Mouse (Mus musculus) left cerebral cortex, adult 11 months (tissue): Measurements from ENCODE around the gene Ift57.

Source experiments
- DNase-seq: peaks from one replicate; pipeline ENCODE4 v3.0.0; 2022; ENCODE audit warnings: low spot score

The Ift57 gene

DNA sequence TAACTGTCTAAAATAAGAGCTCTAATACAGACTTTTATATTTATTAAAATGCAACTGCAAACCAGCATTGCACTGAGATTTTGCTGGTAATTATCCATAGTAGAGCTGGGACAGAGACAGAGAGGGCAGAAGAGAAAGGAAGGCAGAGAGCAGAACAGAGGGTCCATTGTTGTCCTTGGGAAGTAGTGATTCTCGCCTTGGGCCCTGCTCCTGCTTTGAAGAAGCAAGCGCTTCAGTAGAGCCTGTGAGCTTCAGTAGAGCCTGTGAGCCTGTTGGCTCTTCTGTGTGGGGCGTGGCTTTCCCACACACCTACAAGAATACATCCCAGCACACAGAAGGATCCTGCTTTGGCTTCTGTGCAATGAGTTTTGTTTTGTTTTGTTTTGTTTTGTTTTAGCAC lies 54.3 kb downstream of the Ift57 start:
- DNase-seq: no peak

DNA sequence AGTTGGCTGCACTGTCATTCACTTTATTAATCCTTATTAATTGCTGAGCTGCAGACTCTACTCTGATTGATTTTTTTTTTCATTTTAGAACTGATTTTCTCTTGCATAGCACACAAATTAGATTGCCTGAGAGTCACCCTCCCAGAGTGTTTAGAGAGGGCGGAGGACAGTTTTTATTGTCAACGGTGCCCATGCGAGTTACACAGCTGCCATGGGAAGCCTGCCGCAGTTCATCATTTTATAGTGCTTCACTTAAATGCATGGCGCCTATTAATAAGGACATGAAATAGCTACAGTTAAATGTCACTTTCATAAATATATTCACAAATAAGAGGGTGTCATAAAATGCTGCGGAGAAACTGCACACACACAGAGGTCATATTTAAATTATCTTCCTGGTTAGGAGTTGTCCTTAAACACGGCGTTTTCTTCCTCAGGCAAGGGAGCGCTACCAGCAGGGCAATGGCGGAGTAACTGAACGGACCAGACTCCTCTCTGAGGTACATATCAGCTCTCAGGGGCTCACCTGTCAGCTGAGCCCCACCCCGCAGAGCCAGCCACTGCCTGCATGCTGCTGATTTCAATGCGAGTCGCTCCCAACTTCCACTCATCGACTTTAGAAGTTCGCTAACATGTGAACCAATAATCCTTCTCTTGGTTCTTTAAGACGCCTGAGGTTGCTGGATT lies 61.6 kb downstream of the Ift57 start:
- DNase-seq: no peak

GRCm38 (mm10) chr16:49761981-49762380 lies 62.9 kb downstream of the Ift57 start:
- no peak for DNase-seq

DNA sequence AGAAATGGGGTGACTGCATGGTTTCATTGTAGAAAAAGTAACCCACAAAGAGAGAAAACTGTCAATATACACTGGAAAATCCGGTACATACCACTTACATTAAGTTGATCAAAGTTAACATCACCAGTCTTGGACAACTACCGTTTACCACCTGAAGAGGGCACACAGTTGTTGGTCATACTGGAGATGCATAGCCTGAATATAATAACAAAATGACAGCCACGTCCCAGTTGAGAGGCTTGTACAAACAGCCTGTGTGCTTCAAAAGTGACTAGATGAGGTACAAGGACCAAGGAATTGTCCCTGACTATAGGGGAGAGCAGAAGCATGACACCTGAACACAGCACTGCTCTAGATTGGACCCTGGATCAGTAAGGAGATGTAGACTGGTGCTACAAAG lies 67.3 kb downstream of the Ift57 start:
- DNase-seq: no peak

DNA sequence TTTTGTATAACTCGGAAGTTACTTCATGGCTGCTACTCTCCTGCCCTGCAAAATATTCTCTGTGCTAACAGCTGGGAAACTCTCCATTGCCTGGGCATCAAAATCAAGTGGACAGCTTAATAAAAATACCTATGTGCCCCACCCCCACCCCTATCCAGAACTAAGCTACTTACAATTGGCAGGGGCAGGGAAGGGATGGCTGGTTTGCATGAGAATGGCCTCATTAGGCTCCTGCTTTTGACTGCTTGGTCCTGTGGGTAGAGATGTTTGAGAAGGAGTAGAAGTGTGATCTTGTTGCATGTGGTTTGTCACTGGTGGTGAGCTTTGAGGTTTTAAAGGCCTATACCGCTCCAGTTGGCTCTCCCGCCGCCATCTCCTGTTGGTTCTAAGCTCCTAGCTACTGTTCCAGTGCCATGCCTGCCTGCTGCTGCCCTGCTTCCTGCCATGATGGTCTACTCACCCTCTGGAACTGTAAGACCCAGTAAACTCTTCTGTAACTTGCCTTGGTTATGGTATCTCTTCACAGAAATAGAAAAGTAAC lies 69.5 kb downstream of the Ift57 start:
- DNase-seq: no peak

DNA sequence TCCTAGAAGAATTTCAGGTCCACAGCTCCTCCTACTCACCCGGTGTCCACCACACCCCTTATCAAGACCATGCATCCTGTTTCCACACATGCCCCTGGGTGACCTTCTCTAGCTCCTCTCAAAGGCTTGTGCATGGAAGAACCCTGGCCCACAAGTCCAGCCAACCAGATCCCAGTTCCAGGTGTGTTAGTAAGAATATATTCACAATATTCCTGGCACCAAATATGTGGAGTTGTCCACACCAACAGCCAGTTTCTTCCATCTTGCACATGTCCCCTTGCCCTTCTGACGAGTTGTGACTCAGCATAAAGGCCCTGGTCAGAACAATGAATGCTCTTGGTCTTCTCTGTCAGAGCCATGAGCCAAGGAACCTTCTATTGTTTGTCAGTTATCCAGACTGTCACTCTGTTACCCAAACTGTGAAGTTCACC lies 70.8 kb downstream of the Ift57 start:
- no peak for DNase-seq

- no peak for DNase-seq
Observed at GRCm38 (mm10) chr16:49770320-49771189, 71.5 kb downstream of the Ift57 start.

- no peak for DNase-seq
Observed at GRCm38 (mm10) chr16:49771609-49772396, 72.8 kb downstream of the Ift57 start.

DNA sequence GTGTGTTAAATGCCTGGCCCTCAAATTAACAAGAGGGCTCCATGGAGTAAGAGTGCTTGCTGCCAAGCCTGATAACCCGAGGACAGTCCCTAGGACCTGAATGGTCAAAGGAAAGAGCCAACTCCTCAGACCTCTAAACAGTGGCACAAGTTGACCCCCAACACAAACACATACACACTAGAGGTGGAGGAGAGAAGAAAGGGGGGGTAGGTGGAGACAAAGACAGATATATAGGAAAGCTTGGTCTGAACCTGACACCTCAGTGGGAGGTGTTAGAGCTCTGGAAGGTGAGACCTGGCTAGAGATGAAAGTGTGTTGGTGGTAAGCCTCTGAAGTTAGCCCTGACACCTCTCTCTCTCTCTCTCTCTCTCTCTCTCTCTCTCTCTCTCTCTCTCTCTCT lies 73.5 kb downstream of the Ift57 start:
- no peak for DNase-seq

GRCm38 (mm10) chr16:49773068-49773467 lies 74.0 kb downstream of the Ift57 start:
- no peak for DNase-seq

- no peak for DNase-seq
Observed at GRCm38 (mm10) chr16:49774059-49775001, 75.3 kb downstream of the Ift57 start.

- DNase-seq: no peak
Observed at GRCm38 (mm10) chr16:49775002-49775966, 76.3 kb downstream of the Ift57 start.

- no peak for DNase-seq
Observed at GRCm38 (mm10) chr16:49776981-49777380, 77.9 kb downstream of the Ift57 start.

GRCm38 (mm10) chr16:49781556-49782156 lies 82.6 kb downstream of the Ift57 start:
- no peak for DNase-seq

DNA sequence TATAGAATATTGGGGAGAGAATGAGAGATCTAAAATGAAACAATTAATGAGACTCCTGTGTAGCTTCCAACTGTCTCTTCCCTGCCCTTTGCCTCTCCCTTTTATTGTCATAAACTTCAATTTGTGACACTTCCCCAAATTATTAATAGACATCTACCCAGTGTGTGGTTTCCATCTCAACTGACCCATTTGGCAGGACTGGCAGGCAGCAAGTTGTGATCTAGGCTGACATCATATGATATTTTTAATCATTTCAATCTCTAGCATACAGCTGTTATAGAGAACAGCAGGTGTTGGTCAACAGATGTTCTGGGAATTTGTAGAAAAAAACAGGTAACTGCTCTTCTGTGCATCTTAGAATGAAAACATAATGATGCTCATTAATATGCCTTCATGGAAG lies 84.3 kb downstream of the Ift57 start:
- no peak for DNase-seq

- DNase-seq: no peak
Observed at GRCm38 (mm10) chr16:49786116-49786515, 87.1 kb downstream of the Ift57 start.

GRCm38 (mm10) chr16:49787714-49788113 lies 88.7 kb downstream of the Ift57 start:
- no peak for DNase-seq

DNA sequence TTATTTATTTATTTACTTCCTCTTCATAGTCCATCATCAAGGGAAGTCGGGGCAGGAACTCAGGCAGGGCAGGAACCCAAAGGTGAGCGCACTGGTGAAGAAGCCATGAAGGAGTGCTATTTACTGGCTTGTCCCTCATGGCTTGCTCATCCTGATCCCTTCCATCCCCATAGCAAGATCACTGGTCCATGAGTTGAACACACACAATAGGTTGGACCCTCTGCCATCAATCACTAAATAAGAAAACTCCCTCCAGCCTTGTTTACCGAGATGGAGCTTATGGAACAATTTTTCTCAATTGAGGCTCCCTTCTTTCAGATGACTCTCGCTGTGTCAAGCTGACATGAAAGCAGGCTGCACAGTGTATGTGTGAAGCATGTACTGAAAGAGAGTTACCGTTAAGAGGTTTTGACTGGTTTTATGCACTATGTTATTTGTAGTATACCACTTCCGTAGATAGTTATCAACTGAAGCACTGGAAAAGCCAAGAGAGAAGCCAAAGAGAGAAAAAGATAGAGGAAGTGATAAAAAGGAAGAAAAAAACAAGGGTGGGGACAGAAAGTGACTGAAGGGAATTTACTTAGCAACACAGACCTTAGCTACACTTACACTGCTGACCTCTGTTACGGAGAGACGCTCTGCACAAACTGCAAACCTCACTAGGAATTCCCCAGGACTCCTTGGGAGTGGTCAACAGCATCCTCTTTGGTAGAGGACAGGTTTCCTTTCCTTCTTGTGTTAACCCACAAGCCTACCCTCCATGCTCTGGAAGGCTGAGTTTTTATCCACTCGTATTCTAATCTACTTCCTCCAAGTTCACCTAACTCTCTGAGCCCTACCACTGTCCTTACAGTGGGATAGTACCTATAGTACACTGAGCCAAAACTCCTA lies 91.8 kb downstream of the Ift57 start:
- DNase-seq: no peak
